Mouse (Mus musculus): ENCODE data around the gene Akr1b8. TPM values are rescaled to one million over a fixed set of nuclear protein-coding genes. Genes with fewer than 3 reads are reported as not detected.
"Not testable (repeated sequence)": the region's sequence is repeated elsewhere in the genome, so short reads cannot be mapped to it uniquely, and the experiment has no call there.

Akr1b8 gene
- polyA plus RNA-seq, 1 experiment from 2014 or later: 14.9 TPM

GRCm38 (mm10) chr6:34399606-34400220 is 45.8 kb downstream of the Akr1b8 start:
- H3K4me1 ChIP-seq (replicated peaks; ENCODE audit: insufficient read depth, low read length): no peaks in the 10 kb centered on the region
- ATAC-seq (replicated peaks; ENCODE audit: low FRiP score, low read depth) (no peak), DNase-seq (ENCODE audit: low spot score) (no peak)
- H3K4me2 ChIP-seq (ENCODE audit: low read length): no peak overlapping the region
- H3K36me3 ChIP-seq (ENCODE audit: insufficient read depth, low read length): peaks cover 2% of the 10 kb centered on the region; the same call in 1 of the 2 replicates
- H3K27ac ChIP-seq: no peak overlapping the region
- H3K27me3 ChIP-seq (ENCODE audit: insufficient read depth, low read length): no peaks in the 10 kb centered on the region
- no peak for TF ChIP-seq CTCF (IDR thresholded peaks at IDR 0.05; ENCODE audit: low read depth)
- H3K4me3 ChIP-seq (replicated peaks; ENCODE audit: low read depth, low read length): no peak overlapping the region
- no peaks in the 10 kb centered on the region for H3K9me3 ChIP-seq (replicated peaks; ENCODE audit: low read length)
- H3K9ac ChIP-seq (ENCODE audit: low read depth, low read length): no peak overlapping the region
- WGBS: 86% methylated on average over 13 of the region's 13 CpGs

GRCm38 (mm10) chr6:34400696-34401095 is 46.8 kb downstream of the Akr1b8 start:
- no peak for ATAC-seq (replicated peaks; ENCODE audit: low FRiP score, low read depth)

GRCm38 (mm10) chr6:34406746-34407145 is 52.8 kb downstream of the Akr1b8 start:
- ATAC-seq (replicated peaks; ENCODE audit: low FRiP score, low read depth): no peak
- H3K9ac ChIP-seq (ENCODE audit: low read depth, low read length): no peak overlapping the region

More at GRCm38 (mm10) chr6:34400696-34401095, 46.8 kb downstream of the Akr1b8 start:
- TF ChIP-seq CTCF (IDR thresholded peaks at IDR 0.05; ENCODE audit: low read depth): no peak
- no peaks in the 10 kb centered on the region for H3K9me3 ChIP-seq (replicated peaks; ENCODE audit: low read length)
- H3K4me3 ChIP-seq (replicated peaks; ENCODE audit: low read depth, low read length): no peak overlapping the region
- no peaks in the 10 kb centered on the region for H3K4me1 ChIP-seq (replicated peaks; ENCODE audit: insufficient read depth, low read length)
- no peak overlapping the region for H3K9ac ChIP-seq (ENCODE audit: low read depth, low read length)
- no peak for DNase-seq (ENCODE audit: low spot score)
- H3K4me2 ChIP-seq (ENCODE audit: low read length): no peak overlapping the region
- no peak overlapping the region for H3K27ac ChIP-seq
- H3K36me3 ChIP-seq (ENCODE audit: insufficient read depth, low read length): peaks cover 2% of the 10 kb centered on the region; the same call in 1 of the 2 replicates
- 84% methylated on average over 2 of the region's 2 CpGs for WGBS
- no peaks in the 10 kb centered on the region for H3K27me3 ChIP-seq (ENCODE audit: insufficient read depth, low read length)

GRCm38 (mm10) chr6:34407403-34407802 is 53.5 kb downstream of the Akr1b8 start:
- H3K27me3 ChIP-seq (ENCODE audit: insufficient read depth, low read length): no peaks in the 10 kb centered on the region
- H3K36me3 ChIP-seq (ENCODE audit: insufficient read depth, low read length): no peaks in the 10 kb centered on the region
- no peaks in the 10 kb centered on the region for H3K9me3 ChIP-seq (replicated peaks; ENCODE audit: low read length)
- H3K9ac ChIP-seq (ENCODE audit: low read depth, low read length): no peak overlapping the region
- DNase-seq (ENCODE audit: low spot score) (no peak), ATAC-seq (replicated peaks; ENCODE audit: low FRiP score, low read depth) (no peak)
- no peak overlapping the region for H3K4me3 ChIP-seq (replicated peaks; ENCODE audit: low read depth, low read length)
- no peaks in the 10 kb centered on the region; the same call in 1 of the 2 replicates for H3K4me1 ChIP-seq (replicated peaks; ENCODE audit: insufficient read depth, low read length)
- H3K4me2 ChIP-seq (ENCODE audit: low read length): no peak overlapping the region
- 67% methylated on average over 10 of the region's 10 CpGs for WGBS
- TF ChIP-seq CTCF (IDR thresholded peaks at IDR 0.05; ENCODE audit: low read depth): no peak
- H3K27ac ChIP-seq: no peak overlapping the region

More at GRCm38 (mm10) chr6:34406746-34407145, 52.8 kb downstream of the Akr1b8 start:
- 94% methylated on average over 4 of the region's 4 CpGs for WGBS
- Histone ChIP-seq H3K4me1 (replicated peaks; ENCODE audit: insufficient read depth, low read length) (no peaks in the 10 kb centered on the region), H3K4me2 (ENCODE audit: low read length) (no peak overlapping the region), H3K36me3 (ENCODE audit: insufficient read depth, low read length) (no peaks in the 10 kb centered on the region), H3K9me3 (replicated peaks; ENCODE audit: low read length) (no peaks in the 10 kb centered on the region), H3K27me3 (ENCODE audit: insufficient read depth, low read length) (no peaks in the 10 kb centered on the region), H3K4me3 (replicated peaks; ENCODE audit: low read depth, low read length) (no peak overlapping the region), H3K27ac (no peak overlapping the region)
- no peak for DNase-seq (ENCODE audit: low spot score)
- TF ChIP-seq CTCF (IDR thresholded peaks at IDR 0.05; ENCODE audit: low read depth): no peak

GRCm38 (mm10) chr6:34412023-34412422 is 58.1 kb downstream of the Akr1b8 start, which contains the start of gene Akr1b7:
Akr1b7 (plus strand) TSS chr6:34412334.
- Histone ChIP-seq H3K4me2 (ENCODE audit: low read length) (no peak within 1 kb of the TSS), H3K9ac (ENCODE audit: low read depth, low read length) (no peak within 1 kb of the TSS), H3K4me1 (replicated peaks; ENCODE audit: insufficient read depth, low read length) (no peaks in the 10 kb centered on the region; the same call in 1 of the 2 replicates), H3K4me3 (replicated peaks; ENCODE audit: low read depth, low read length) (no peak within 1 kb of the TSS), H3K27ac (no peak within 1 kb of the TSS), H3K9me3 (replicated peaks; ENCODE audit: low read length) (no peaks in the 10 kb centered on the region), H3K27me3 (ENCODE audit: insufficient read depth, low read length) (no peaks in the 10 kb centered on the region), H3K36me3 (ENCODE audit: insufficient read depth, low read length) (no peaks in the 10 kb centered on the region)
- ATAC-seq (replicated peaks; ENCODE audit: low FRiP score, low read depth) (no peak), DNase-seq (ENCODE audit: low spot score) (peak; percentile 15)
- 22% methylated on average over 6 of the region's 6 CpGs for WGBS
- no peak for TF ChIP-seq CTCF (IDR thresholded peaks at IDR 0.05; ENCODE audit: low read depth)

- TF ChIP-seq CTCF (IDR thresholded peaks at IDR 0.05; ENCODE audit: low read depth): no peak
- ATAC-seq (replicated peaks; ENCODE audit: low FRiP score, low read depth): no peak
- Histone ChIP-seq H3K36me3 (ENCODE audit: insufficient read depth, low read length) (no peaks in the 10 kb centered on the region), H3K4me2 (ENCODE audit: low read length) (no peak overlapping the region), H3K27me3 (ENCODE audit: insufficient read depth, low read length) (no peaks in the 10 kb centered on the region), H3K9me3 (replicated peaks; ENCODE audit: low read length) (no peaks in the 10 kb centered on the region), H3K9ac (ENCODE audit: low read depth, low read length) (no peak overlapping the region), H3K4me3 (replicated peaks; ENCODE audit: low read depth, low read length) (no peak overlapping the region), H3K4me1 (replicated peaks; ENCODE audit: insufficient read depth, low read length) (no peaks in the 10 kb centered on the region; the same call in 1 of the 2 replicates), H3K27ac (no peak overlapping the region)
- no peak for DNase-seq (ENCODE audit: low spot score)
- 80% methylated on average over 1 of the region's 1 CpGs for WGBS
Observed at GRCm38 (mm10) chr6:34412688-34413087, 58.8 kb downstream of the Akr1b8 start.

- DNase-seq (ENCODE audit: low spot score); H3K9ac ChIP-seq (ENCODE audit: low read depth, low read length); H3K4me3 ChIP-seq (replicated peaks; ENCODE audit: low read depth, low read length); H3K9me3 ChIP-seq (replicated peaks; ENCODE audit: low read length); H3K4me1 ChIP-seq (replicated peaks; ENCODE audit: insufficient read depth, low read length); H3K4me2 ChIP-seq (ENCODE audit: low read length); ATAC-seq (replicated peaks; ENCODE audit: low FRiP score, low read depth); H3K36me3 ChIP-seq (ENCODE audit: insufficient read depth, low read length); H3K27me3 ChIP-seq (ENCODE audit: insufficient read depth, low read length); H3K27ac ChIP-seq: not testable (repeated sequence)
- 47% methylated on average over 1 of the region's 1 CpGs for WGBS
Observed at GRCm38 (mm10) chr6:34413386-34413785, 59.5 kb downstream of the Akr1b8 start.

All from kidney, postnatal 0 days (tissue).